Mouse (Mus musculus) lung, postnatal 0 days (tissue): Measurements from ENCODE around the gene Blm.

ENCODE experiments used
- CTCF ChIP-seq: IDR thresholded peaks from 2 replicates; pipeline ENCODE4 v1.5.1; 2016; ENCODE audit warnings: antibody characterized with exemption, mild to moderate bottlenecking
- EP300 ChIP-seq: IDR thresholded peaks from 2 replicates; pipeline ENCODE4 v1.6.1; 2016; ENCODE audit warnings: antibody characterized with exemption, mild to moderate bottlenecking, control low read depth

DNA sequence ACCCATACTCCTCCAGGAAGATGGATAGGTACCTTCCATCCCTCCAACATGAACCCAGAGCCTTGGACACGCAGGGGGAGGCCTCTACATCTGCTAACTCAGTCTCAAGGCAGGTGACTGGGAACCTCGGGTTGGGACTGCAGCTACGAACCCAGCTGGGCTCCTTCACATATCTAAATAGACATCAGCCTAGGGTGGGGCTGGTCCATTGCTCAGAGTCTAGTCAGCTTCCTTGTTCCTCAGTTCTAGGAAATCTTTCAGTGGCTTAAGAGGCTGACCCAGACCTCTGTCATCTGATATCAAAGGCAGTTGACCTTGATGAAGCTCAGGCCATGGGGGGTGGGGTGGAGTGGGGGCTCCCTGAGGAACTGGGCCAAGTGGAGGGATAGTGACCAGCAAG is 115.6 kb downstream of the Blm start:
- TF ChIP-seq CTCF (no peak), EP300 (peak; percentile 54; the same call in 1 of the 2 replicates)
